Mouse (Mus musculus) adrenal gland, adult (tissue): Measurements from ENCODE around the gene Arpp19.

Experiments
- DNase-seq, 2 experiments: peaks; one replicate each; pipeline ENCODE4 v3.0.0; 2022 to 2023; ENCODE audit warnings: low spot score in 1 of 2; ENCODE audit not compliant: inconsistent age in 2 of 2

The Arpp19 gene

DNA sequence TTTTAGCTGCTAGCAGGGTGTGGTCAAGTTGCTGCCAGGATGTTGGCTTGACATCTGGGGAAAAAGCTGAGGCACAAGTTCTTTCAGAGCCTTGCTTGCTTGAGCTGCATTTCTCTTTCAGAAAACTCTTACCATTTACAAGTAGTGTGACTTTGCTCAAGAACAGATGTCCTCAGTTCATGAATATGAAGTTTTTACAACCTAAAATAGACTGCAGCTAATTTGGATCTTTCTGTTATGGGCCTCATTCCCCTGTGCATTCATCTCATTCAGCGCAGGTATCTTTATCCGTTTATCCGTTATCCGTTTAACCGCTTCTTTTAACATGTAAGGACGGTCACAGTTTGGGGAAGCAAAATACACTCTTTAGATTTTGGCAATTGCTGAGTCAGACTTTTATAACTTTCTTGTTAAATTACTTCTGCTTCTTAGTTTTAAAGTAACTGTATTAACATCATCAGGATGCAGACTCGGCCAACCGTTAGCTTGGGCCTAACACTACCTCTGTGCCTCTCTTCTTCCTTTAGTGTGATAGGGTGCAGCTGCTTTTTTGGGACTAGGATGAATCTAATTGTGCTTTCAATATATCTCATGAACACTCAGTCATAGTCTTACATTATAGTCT lies 62.9 kb downstream of the Arpp19 start:
- DNase-seq = no peak

DNA sequence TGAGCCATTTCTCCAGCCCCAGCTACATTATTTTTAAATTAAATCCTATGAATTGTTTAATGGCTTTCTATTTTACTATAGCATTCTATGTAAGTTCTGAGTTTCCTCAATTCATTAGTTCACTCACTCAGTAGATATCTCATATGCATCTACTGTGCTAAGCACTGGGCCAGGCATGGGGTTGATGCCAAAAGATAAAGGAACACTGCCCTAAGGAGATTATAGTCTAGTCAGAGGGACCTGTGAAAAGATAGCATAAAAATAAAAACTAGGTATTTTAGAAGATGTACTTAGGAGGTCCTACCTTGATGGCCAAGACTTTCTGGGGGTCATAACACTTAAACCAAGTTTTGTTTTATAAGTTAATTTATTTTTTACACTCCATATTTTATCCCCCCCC lies 64.7 kb downstream of the Arpp19 start:
- no peak for DNase-seq
